Mouse (Mus musculus): ENCODE measurements at regions not wholly inside any gene's neighbourhood (a gene's known extent, or its start where the extent isn't known, plus 50 kb on each side); places are given as distances from the start of the nearest gene placed in this dataset.

- WGBS, result 11% methylated on average over 3 of the region's 3 CpGs
Measured at GRCm38 (mm10) chr9:25655767-25656513, 174.6 kb downstream of the Eepd1 start.

GRCm38 (mm10) chr9:25656534-25656933 lies 175.2 kb downstream of the Eepd1 start:
- WGBS, result 91% methylated on average over 3 of the region's 3 CpGs
- Histone ChIP-seq H3K27ac (ENCODE audit: low read depth, low read length) (no peak overlapping the region), H3K4me2 (replicated peaks; ENCODE audit: low read depth, low read length) (no peak overlapping the region), H3K9ac (ENCODE audit: low read depth, low read length) (no peak overlapping the region), H3K36me3 (ENCODE audit: control insufficient read depth, insufficient read depth, low read length) (no peaks in the 10 kb centered on the region), H3K4me1 (replicated peaks; ENCODE audit: control insufficient read depth, insufficient read depth, low read length) (no peaks in the 10 kb centered on the region), H3K27me3 (ENCODE audit: control insufficient read depth, insufficient read depth, low read length) (no peaks in the 10 kb centered on the region), H3K9me3 (ENCODE audit: control insufficient read depth, low read length) (no peaks in the 10 kb centered on the region), H3K4me3 (ENCODE audit: low read depth, low read length) (no peak overlapping the region)
- ATAC-seq (ENCODE audit: low FRiP score) (no peak), DNase-seq (ENCODE audit: low spot score) (no peak)

More at GRCm38 (mm10) chr9:25655767-25656513, 174.6 kb downstream of the Eepd1 start:
- peak; percentile 74 for DNase-seq (ENCODE audit: low spot score)
- Histone ChIP-seq H3K27ac (ENCODE audit: low read depth, low read length) (no peak overlapping the region), H3K36me3 (ENCODE audit: control insufficient read depth, insufficient read depth, low read length) (no peaks in the 10 kb centered on the region), H3K27me3 (ENCODE audit: control insufficient read depth, insufficient read depth, low read length) (no peaks in the 10 kb centered on the region), H3K9ac (ENCODE audit: low read depth, low read length) (no peak overlapping the region), H3K4me2 (replicated peaks; ENCODE audit: low read depth, low read length) (no peak overlapping the region), H3K4me1 (replicated peaks; ENCODE audit: control insufficient read depth, insufficient read depth, low read length) (no peaks in the 10 kb centered on the region), H3K9me3 (ENCODE audit: control insufficient read depth, low read length) (no peaks in the 10 kb centered on the region), H3K4me3 (ENCODE audit: low read depth, low read length) (no peak overlapping the region)
- ATAC-seq (ENCODE audit: low FRiP score), result peak; percentile 73

DNA sequence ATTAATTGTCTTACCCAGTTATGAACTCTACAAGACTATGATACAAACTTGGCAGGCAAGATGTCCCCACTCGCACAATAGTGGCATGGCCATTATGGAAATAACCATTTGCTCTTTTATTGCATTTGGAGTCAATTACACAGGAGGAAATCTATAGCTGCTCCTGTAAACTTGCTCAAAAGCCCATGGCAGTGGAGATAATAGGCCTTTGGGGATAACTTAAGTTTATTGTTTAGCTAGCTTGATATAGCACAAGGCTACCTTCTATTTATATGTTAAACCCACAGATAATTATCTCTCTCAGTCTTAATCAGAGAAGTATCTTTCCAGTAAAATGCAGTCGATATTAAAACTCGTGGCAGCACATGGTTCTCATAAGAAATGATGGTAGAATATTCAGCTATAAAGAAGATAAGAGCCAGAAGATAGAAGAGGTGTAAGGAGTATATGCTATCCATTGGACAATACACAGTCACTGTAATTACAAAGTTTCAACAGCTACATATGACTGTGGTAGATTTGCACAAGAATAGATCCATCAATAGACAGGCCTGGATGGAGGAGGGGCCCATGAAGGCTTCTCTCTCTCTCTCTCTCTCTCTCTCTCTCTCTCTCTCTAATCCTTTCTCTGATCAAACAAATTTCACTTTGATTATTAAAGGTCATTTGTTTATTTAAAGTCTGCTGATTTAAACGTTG lies 202.4 kb downstream of the Eepd1 start:
- 79% methylated on average over 4 of the region's 4 CpGs for WGBS
- DNase-seq (ENCODE audit: low spot score) (no peak), ATAC-seq (ENCODE audit: low FRiP score) (no peak)
- H3K27ac ChIP-seq (ENCODE audit: low read depth, low read length), result no peak overlapping the region
- no peaks in the 10 kb centered on the region for H3K36me3 ChIP-seq (ENCODE audit: control insufficient read depth, insufficient read depth, low read length)
- no peak overlapping the region for H3K4me3 ChIP-seq (ENCODE audit: low read depth, low read length)
- no peak overlapping the region for H3K9ac ChIP-seq (ENCODE audit: low read depth, low read length)
- H3K9me3 ChIP-seq (ENCODE audit: control insufficient read depth, low read length), result no peaks in the 10 kb centered on the region
- no peak overlapping the region for H3K4me2 ChIP-seq (replicated peaks; ENCODE audit: low read depth, low read length)
- no peaks in the 10 kb centered on the region for H3K4me1 ChIP-seq (replicated peaks; ENCODE audit: control insufficient read depth, insufficient read depth, low read length)
- no peaks in the 10 kb centered on the region for H3K27me3 ChIP-seq (ENCODE audit: control insufficient read depth, insufficient read depth, low read length)

DNA sequence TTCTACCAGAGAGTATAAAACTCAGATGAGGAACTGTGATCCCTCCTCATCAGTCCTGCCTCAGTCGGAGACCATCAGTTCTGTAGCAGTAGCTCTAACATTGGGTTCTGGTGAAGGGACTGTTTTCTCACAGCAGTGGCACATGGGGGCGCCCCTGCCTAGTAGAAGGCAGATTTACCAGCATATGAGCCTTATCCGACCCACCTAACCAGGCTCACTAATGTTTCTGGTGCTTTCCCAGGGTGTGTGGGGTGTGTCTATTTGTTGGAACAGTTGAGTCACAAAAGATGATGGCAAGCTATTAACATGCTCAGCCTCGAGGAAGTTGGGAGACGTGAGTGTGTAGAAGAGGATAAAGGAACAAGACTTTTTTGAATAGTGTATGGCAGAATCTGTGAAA lies 212.3 kb downstream of the Eepd1 start:
- H3K27ac ChIP-seq (ENCODE audit: low read depth, low read length), result no peak overlapping the region
- ATAC-seq (ENCODE audit: low FRiP score), result peak; percentile 72; the same call in 1 of the 2 replicates

GRCm38 (mm10) chr9:25695018-25695417 lies 213.7 kb downstream of the Eepd1 start:
- DNase-seq (ENCODE audit: low spot score), result peak; percentile 24
- no peaks in the 10 kb centered on the region for H3K27me3 ChIP-seq (ENCODE audit: control insufficient read depth, insufficient read depth, low read length)
- no peaks in the 10 kb centered on the region for H3K36me3 ChIP-seq (ENCODE audit: control insufficient read depth, insufficient read depth, low read length)
- peak; percentile 73 for ATAC-seq (ENCODE audit: low FRiP score)
- WGBS, result 22% methylated on average over 3 of the region's 3 CpGs
- H3K4me1 ChIP-seq (replicated peaks; ENCODE audit: control insufficient read depth, insufficient read depth, low read length), result no peaks in the 10 kb centered on the region
- H3K4me3 ChIP-seq (ENCODE audit: low read depth, low read length), result no peak overlapping the region
- H3K27ac ChIP-seq (ENCODE audit: low read depth, low read length), result no peak overlapping the region
- no peak overlapping the region for H3K9ac ChIP-seq (ENCODE audit: low read depth, low read length)
- no peak overlapping the region for H3K4me2 ChIP-seq (replicated peaks; ENCODE audit: low read depth, low read length)
- H3K9me3 ChIP-seq (ENCODE audit: control insufficient read depth, low read length), result no peaks in the 10 kb centered on the region

More for the DNA sequence above, 212.3 kb downstream of the Eepd1 start:
- Histone ChIP-seq H3K4me2 (replicated peaks; ENCODE audit: low read depth, low read length) (no peak overlapping the region), H3K9ac (ENCODE audit: low read depth, low read length) (no peak overlapping the region), H3K27me3 (ENCODE audit: control insufficient read depth, insufficient read depth, low read length) (no peaks in the 10 kb centered on the region), H3K36me3 (ENCODE audit: control insufficient read depth, insufficient read depth, low read length) (no peaks in the 10 kb centered on the region), H3K9me3 (ENCODE audit: control insufficient read depth, low read length) (no peaks in the 10 kb centered on the region), H3K4me3 (ENCODE audit: low read depth, low read length) (no peak overlapping the region), H3K4me1 (replicated peaks; ENCODE audit: control insufficient read depth, insufficient read depth, low read length) (no peaks in the 10 kb centered on the region)
- DNase-seq (ENCODE audit: low spot score), result peak; percentile 54
- 31% methylated on average over 5 of the region's 5 CpGs for WGBS

- H3K36me3 ChIP-seq (ENCODE audit: control insufficient read depth, insufficient read depth, low read length), result no peaks in the 10 kb centered on the region
- H3K9me3 ChIP-seq (ENCODE audit: control insufficient read depth, low read length), result no peaks in the 10 kb centered on the region
- no peak overlapping the region for H3K4me2 ChIP-seq (replicated peaks; ENCODE audit: low read depth, low read length)
- no peaks in the 10 kb centered on the region for H3K4me1 ChIP-seq (replicated peaks; ENCODE audit: control insufficient read depth, insufficient read depth, low read length)
- H3K27me3 ChIP-seq (ENCODE audit: control insufficient read depth, insufficient read depth, low read length), result no peaks in the 10 kb centered on the region
- ATAC-seq (ENCODE audit: low FRiP score), result no peak
- H3K27ac ChIP-seq (ENCODE audit: low read depth, low read length), result no peak overlapping the region
- H3K9ac ChIP-seq (ENCODE audit: low read depth, low read length), result no peak overlapping the region
- H3K4me3 ChIP-seq (ENCODE audit: low read depth, low read length), result no peak overlapping the region
- no peak for DNase-seq (ENCODE audit: low spot score)
Measured at GRCm38 (mm10) chr9:25713636-25714035, 232.3 kb downstream of the Eepd1 start.

- H3K27me3 ChIP-seq (ENCODE audit: control insufficient read depth, insufficient read depth, low read length), result no peaks in the 10 kb centered on the region
- no peaks in the 10 kb centered on the region for H3K36me3 ChIP-seq (ENCODE audit: control insufficient read depth, insufficient read depth, low read length)
- H3K9me3 ChIP-seq (ENCODE audit: control insufficient read depth, low read length), result no peaks in the 10 kb centered on the region
- no peak overlapping the region for H3K9ac ChIP-seq (ENCODE audit: low read depth, low read length)
- no peak overlapping the region for H3K27ac ChIP-seq (ENCODE audit: low read depth, low read length)
- H3K4me1 ChIP-seq (replicated peaks; ENCODE audit: control insufficient read depth, insufficient read depth, low read length), result no peaks in the 10 kb centered on the region
- 68% methylated on average over 6 of the region's 6 CpGs for WGBS
- no peak for DNase-seq (ENCODE audit: low spot score)
- no peak for ATAC-seq (ENCODE audit: low FRiP score)
- no peak overlapping the region for H3K4me3 ChIP-seq (ENCODE audit: low read depth, low read length)
- no peak overlapping the region for H3K4me2 ChIP-seq (replicated peaks; ENCODE audit: low read depth, low read length)
Measured at GRCm38 (mm10) chr9:25744162-25744561, 262.8 kb downstream of the Eepd1 start.

DNA sequence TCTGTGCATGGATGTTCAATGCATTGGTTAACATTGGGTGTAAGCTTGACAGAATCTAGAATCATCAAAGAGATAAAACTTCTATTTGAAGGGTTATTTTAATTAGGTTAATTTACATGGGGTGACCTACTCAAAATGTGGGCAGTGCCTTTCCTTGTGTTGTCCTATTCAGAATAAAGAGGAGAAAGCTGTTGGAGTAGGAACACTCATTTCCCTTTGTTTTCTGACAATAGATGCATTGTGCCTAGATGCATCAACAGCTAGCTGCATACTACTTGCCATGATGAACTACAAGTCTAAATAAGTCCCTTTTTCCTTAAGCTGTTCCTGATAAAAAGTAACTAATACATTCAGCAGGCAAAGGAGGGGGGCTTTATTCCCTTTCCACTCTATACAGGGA lies 269.8 kb downstream of the Eepd1 start:
- Histone ChIP-seq H3K36me3 (ENCODE audit: control insufficient read depth, insufficient read depth, low read length) (no peaks in the 10 kb centered on the region), H3K27me3 (ENCODE audit: control insufficient read depth, insufficient read depth, low read length) (no peaks in the 10 kb centered on the region), H3K4me2 (replicated peaks; ENCODE audit: low read depth, low read length) (no peak overlapping the region), H3K4me1 (replicated peaks; ENCODE audit: control insufficient read depth, insufficient read depth, low read length) (no peaks in the 10 kb centered on the region), H3K9me3 (ENCODE audit: control insufficient read depth, low read length) (no peaks in the 10 kb centered on the region), H3K4me3 (ENCODE audit: low read depth, low read length) (no peak overlapping the region), H3K9ac (ENCODE audit: low read depth, low read length) (no peak overlapping the region), H3K27ac (ENCODE audit: low read depth, low read length) (no peak overlapping the region)
- DNase-seq (ENCODE audit: low spot score) (no peak), ATAC-seq (ENCODE audit: low FRiP score) (no peak)

- H3K27ac ChIP-seq (ENCODE audit: low read depth, low read length), result no peak overlapping the region
- H3K27me3 ChIP-seq (ENCODE audit: control insufficient read depth, insufficient read depth, low read length), result no peaks in the 10 kb centered on the region
- no peaks in the 10 kb centered on the region for H3K36me3 ChIP-seq (ENCODE audit: control insufficient read depth, insufficient read depth, low read length)
- H3K4me1 ChIP-seq (replicated peaks; ENCODE audit: control insufficient read depth, insufficient read depth, low read length), result no peaks in the 10 kb centered on the region
- DNase-seq (ENCODE audit: low spot score) (no peak), ATAC-seq (ENCODE audit: low FRiP score) (no peak)
- no peaks in the 10 kb centered on the region for H3K9me3 ChIP-seq (ENCODE audit: control insufficient read depth, low read length)
- H3K4me2 ChIP-seq (replicated peaks; ENCODE audit: low read depth, low read length), result no peak overlapping the region
- no peak overlapping the region for H3K4me3 ChIP-seq (ENCODE audit: low read depth, low read length)
- WGBS, result 89% methylated on average over 3 of the region's 3 CpGs
- H3K9ac ChIP-seq (ENCODE audit: low read depth, low read length), result no peak overlapping the region
Measured at GRCm38 (mm10) chr9:25773899-25774298, 292.6 kb downstream of the Eepd1 start.

Measured in hindbrain, embryonic 11.5 days (tissue).